Mouse (Mus musculus): Measurements from ENCODE around the gene Rpl29.

Gene Rpl29

DNA sequence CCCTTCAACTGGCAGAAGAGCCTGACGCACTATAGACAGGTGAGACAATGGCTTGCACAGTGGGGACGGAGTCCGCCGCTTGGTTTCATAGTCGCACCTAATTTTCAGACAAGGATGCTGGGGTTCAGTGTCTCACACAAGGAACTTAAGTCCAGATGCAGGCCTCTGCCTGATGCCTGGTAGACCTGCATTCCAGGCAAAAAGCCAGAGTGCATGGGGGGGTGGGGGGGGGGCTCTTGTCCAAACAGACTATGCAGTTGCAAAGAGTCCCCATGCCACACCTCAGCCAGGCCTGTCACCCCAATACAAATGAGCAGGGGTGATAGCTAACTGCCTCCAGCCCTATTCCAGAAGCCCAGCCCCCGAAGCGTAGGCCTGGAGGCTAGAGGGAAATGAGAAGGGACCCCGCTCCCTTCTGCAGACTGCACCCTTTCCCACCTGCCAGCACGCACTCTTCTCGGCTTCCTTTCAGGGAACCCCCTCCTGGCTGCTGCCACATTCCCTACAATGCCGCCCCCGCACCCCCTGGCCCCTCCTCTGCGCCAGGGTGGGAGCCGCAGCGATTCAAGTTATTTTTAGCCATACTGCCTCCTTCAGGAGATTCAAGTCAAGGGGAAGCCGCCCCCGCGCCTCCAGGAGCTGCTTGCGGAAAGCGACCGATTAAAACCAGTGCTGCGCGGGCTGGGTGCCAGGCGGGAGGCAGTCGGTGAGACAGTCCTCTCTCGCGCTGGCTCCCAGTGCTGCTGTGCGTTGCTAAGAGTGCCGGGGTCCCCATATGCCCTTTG is 11.2 kb upstream of the Rpl29 start:
- DNase-seq: peak; percentile 70

DNA sequence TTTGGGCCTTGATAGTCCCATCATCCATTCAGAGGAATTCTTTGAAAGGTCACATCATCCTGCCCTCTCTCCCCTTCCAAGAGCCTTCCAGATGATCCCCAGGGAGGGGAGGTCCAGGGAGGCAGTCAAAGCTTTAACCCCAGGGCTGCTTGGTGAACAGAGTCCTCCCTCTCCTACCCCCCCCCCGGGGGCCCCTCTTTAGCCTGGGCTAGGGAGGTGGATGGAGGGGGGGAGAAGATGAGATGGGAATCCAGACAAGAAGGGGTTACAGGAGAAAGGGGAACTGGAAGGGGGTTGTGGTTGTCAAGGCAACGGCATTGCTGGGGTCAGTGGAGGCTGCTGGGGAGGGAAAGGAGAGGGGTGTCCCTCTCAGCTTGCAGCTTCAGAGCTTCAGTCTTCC is 8.6 kb upstream of the Rpl29 start:
- no peak for DNase-seq

DNA sequence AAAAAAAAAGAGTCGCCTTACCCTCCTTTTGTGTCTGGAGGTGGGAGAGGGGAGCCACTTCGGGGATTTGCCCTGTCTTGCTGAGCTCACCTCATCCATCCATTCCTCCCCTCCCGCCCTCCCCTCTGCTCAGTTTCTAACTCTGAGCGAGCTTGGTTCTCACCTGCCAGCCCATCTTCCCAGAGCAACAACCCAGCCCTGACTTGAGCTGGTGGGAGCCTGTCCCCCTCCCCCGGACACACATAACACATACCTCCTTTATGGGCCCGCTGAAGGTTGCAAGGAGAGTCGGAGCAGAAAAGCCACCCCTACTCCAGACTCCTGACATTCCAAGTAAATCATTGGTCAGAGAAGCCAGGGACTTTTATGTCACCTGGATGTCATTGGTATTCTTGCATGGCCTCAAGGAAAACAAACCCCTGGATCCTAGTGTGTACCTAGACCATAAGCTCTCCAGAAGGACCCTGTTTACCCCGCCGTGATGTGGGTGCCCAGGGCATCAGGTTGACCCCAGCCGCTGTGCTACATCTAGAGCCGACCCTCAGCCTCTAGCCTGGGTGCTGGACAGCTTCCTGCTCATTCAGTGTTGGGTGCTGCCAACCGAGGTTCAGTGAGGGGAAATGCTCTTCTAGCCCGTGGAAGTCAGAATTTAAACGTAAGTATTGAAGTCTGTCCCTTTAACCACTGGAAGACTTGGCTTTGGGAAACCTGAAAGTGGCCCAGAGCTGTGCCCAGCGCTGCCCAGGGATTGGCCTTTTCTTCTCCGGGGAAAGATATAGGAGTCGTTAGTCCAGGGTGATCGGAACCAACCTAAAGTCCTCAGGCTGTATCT is 8.0 kb upstream of the Rpl29 start:
- peak; percentile 27 for DNase-seq

DNA sequence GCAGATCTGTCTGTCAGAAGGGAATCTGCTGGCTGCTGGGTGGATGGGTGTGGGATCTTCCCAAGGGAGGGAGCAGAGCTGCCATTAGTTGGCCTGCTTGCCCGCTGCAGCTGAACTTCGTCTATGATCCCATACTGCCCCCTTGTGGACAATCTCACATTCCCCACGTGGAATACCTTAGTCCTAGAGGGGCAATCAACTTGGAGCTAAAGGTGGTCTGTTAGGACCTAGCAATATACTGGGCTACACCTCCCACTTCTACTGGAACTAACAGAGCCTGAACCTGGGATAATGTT is 7.4 kb upstream of the Rpl29 start:
- peak; percentile 81 for DNase-seq

DNA sequence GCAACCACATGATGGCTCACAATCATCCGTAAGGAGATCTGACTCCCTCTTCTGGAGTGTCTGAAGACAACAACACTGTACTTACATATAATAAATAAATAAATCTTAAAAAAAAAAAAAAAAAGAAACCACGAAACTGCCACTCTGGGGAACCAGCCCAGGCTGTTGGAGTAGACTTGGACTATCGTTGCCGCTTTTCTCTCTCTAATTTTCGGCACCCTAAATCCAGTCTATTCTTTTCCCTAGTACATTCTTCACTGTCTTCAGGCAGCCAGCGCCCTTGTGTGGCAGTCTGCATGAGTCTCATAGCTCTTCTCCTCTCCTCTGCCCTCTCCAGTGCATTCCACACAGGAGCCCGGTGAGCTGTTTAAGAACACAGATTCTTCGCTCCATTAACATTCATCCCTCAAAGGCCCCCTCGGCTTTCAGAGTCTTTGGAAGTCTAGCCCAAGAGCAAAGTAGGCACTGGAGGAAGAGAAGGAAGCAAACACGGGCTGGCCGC is 484 bp upstream of the Rpl29 start:
- DNase-seq: no peak

DNA sequence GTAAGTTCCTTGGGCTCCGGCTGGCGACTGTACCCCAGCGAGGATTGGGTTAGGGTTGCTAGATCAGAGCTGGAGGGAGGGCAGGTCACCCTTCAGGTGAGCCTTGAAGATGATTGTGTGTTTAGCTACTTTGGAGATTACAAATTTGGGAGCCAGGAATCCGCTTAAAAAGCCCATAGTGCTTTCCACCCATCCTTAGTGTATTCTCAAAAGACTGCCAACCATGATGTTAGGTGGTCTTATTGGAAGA is 686 bp downstream of the Rpl29 start:
- no peak for DNase-seq

DNA sequence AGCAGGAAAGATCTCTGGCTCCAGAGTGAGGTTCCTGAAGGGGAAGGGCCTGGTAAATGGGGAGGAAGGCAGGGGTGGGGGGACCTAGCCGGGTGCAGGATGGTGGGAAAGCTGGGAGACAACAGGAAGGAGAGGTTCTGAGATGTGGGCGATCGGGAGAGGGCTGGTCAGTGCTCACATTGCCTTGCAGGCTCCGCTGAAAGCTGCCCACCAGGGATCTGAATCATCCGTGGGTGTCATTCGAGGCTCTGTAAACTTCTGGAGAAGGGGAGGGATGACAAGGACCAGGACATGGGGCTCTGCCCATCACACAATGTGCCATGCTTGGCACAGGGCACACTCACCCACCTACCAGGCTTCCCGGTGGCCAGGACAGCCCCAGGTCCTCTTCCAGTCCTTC is 4.1 kb downstream of the Rpl29 start:
- DNase-seq: no peak

DNA sequence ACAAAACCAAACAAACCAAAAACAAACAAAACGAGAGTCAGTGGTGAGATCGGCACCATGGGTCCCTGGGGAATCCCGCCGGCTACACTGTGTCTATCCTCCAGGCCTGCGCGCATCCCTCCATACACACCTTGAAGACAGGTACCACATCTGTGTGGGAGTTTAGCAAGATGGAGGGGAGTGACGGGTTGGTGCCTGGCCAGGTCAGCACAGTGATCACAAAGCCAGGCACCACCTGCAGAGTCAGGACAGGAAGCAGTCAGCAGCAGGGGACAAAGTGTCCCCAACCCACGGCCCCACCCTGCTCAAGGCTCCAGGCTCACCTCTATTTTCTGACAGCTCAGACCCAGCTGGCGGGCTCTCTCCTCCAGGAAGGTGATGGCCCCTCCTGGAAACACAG is 7.3 kb downstream of the Rpl29 start:
- DNase-seq: no peak

DNA sequence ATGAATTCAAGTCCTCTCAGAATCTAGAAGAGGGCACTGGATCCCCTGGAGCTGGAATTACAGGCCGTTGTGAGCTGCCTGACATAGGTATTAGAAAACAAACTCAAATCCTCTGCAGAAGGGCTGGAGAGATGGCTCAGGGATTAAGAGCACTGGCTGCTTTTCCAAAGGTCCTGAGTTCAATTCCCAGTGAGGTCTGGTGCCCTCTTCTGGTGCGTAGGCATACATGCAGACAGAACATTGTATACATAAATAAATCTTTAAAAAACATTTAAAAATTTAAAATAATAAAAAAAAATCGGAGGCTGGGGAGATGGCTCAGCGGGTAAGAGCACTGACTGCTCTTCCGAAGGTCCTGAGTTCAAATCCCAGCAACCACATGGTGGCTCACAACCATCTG is 13.4 kb downstream of the Rpl29 start:
- no peak for DNase-seq

DNA sequence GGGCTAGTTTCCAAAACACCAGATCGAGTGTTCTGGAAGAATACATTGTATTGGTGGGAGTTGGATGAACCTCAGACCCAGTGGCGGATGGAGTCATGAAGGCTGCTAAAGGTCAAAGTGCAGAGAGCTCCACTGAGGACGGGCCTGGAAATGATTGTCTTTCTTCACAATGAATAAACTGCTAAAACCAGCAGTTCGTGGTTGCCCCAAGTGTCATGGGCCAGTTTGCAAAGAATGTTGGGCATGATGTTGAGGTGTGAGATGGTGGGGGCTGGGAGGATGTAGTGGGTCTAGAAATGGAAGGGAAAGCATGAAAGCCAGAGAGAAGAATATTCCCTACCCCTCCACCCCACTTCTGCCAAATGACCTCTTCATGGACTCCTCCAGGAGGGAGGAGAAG is 15.6 kb downstream of the Rpl29 start:
- DNase-seq: peak; percentile 84

DNA sequence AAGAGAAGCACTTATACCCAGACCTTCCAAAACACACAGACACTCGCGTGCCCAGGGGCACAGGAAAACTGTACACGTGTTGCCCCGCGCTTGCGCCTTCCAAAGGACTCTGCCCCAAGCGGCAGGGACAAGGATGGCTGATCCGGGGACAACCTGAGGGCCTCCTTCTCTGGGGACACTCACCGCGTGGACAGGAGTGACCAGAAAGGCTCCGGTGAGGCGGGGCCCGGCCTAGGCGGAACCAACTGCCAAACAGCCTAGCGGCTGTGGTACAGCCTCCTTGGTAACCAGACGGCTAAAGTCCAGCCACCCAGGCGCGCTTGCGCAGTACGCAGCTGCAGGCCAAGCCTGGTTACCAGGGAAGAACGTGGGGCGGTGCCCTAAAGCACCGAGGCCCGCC is 18.1 kb downstream of the Rpl29 start, which contains the start of the genes Abhd14b and Abhd14a:
Gene Abhd14b (plus strand): TSS at position 112 of the 400 bp plus-strand sequence.
Gene Abhd14a (minus strand): TSS at position 331 of the 400 bp plus-strand sequence.
- DNase-seq: peak; percentile 98

DNA sequence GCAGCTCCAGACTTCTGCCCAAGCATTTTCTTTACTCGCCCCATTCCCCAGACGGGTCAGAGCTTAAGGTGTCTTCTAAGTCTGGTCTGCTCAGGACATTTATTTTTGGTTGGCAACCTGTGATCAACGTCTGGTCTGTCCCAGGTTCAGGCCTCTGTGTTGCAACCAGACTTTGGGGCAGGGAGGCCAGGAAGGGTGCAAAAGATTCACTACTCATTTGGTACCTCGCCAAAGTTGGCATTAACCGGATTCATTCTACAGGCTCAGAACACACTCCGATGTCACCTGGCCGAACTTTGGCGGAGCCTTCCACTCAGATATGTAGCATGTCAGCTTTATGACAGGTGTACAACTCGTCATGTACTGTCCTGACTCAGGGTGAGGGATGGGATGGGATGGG is 18.7 kb downstream of the Rpl29 start:
- no peak for DNase-seq

DNA sequence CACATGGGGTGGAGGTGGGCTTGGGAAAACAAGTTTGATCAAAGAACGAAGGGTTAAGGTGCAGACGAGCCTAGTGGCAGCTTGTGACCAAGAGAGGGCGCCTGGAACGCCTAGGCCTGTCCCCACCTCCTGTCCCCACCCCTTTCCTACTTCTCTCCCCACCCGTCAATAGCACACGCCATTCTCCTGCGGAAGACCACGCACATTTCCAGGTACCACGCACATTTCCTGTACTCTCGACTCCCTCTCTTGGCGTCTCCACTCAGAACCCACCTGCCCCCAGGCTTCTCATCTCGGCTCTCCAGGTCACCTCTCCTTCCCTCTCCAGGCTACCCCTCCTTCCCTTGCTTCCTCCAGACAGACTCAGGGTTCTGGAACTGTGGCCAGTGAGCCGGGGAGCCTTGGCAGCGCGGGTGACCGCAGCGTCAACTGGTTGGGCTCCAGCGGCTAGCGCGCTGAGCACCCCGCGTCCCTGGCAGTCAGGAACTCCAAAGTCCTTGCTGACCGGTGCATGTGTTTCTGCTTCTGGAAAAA is 19.3 kb downstream of the Rpl29 start:
- DNase-seq: peak; percentile 82

DNA sequence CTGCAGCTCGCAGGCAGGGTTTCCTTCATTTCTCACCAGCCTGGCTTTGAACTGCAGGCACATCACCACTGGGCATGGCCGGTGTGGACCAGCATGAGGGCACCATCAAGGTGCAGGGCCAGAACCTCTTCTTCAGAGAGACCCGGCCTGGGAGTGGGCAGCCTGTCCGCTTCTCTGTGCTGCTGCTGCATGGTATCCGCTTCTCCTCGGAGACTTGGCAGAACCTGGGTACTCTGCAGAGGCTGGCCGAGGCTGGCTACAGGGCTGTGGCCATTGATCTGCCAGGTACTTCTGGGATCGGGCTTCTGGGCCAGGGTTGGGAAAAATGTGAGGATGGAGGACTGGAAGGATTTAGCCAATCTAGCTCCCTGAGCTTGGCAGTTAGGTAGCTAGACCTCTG is 20.7 kb downstream of the Rpl29 start:
- DNase-seq: no peak

DNA sequence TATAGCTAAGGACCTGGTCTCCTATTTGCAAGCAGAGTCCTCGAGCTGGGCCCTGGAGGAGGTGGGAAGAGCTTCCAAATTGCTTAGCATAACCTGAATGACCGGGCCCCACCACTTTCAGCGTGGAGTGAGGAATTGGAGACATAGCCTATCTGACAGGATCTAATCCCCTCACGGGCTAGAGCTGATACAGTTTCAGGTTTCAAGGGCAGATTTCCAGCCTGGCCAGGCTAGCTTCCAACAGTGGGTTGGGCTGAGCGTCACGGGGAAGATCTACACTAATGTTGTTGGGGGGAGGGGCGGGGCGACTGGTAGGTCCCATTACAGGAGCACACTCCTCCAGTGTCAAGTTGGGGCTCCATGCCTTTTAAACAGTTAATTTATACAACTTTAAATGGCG is 21.4 kb downstream of the Rpl29 start:
- peak; percentile 84 for DNase-seq

DNA sequence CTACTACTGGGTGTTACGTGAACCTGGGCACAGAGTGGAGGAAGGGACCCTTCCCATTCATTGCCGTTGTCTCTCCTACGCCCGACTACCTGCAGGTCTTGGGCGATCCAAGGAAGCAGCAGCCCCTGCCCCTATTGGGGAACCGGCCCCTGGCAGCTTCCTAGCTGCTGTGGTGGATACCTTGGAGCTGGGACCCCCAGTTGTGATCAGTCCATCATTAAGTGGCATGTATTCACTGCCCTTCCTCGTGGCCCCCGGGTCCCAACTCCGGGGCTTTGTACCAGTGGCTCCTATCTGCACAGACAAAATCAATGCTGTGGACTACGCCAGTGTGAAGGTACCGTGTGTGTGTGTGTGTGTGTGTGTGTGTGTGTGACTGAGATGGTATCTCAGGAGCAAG is 22.0 kb downstream of the Rpl29 start:
- no peak for DNase-seq

DNA sequence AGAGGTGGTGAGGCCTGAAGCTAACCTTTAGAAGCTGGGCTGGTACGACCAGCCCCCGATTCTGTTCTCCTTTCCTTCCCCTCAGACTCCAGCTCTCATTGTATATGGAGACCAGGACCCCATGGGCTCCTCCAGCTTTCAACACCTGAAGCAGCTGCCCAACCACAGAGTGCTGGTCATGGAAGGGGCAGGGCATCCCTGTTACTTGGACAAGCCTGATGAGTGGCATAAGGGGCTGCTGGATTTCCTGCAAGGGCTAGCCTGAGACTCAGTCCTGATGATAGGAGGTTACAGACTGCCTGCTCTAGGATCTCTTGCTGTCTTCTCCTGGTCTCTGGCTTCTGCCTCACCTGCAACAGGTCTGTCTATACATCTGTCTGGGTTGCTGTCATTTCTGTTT is 22.6 kb downstream of the Rpl29 start:
- DNase-seq: no peak

DNA sequence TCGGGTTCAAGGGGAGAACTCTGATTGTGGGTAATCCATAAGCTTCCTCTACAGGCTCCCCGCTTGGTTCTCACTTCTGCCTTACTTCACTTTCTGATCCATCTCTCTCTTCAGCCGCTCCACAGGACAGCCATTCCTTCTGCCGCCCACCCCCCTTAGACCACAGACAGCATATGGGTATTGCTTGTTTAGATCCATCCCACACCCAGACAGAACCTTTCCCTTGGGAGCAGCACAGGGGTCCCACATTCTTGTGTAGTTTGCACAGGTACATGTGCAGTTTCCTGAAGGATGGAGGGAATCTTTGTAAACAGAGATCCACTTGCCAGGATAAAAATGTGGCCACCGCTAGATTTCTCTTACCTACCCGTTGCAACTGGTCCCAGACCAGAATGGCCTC is 23.1 kb downstream of the Rpl29 start:
- DNase-seq: no peak

DNA sequence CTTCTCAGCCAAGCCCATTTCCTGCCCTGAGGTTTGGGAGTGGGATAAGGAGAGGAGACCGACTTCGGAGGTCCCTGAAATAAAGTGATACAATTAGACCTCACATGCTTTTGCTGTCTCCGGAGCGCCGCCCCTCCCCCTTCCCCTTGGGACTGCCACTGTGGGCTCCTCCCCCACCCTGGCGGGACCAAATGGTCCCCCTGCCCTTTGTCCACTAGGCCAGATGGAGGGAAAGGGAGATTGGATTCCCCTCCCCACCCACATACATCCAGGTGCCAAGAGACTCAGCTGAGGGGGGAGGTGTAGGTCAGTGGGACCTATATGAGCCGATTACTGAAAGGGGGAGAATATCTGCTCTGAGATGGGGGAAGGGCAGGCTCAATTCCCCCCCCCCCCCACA is 23.6 kb downstream of the Rpl29 start:
- DNase-seq: peak; percentile 82

DNA sequence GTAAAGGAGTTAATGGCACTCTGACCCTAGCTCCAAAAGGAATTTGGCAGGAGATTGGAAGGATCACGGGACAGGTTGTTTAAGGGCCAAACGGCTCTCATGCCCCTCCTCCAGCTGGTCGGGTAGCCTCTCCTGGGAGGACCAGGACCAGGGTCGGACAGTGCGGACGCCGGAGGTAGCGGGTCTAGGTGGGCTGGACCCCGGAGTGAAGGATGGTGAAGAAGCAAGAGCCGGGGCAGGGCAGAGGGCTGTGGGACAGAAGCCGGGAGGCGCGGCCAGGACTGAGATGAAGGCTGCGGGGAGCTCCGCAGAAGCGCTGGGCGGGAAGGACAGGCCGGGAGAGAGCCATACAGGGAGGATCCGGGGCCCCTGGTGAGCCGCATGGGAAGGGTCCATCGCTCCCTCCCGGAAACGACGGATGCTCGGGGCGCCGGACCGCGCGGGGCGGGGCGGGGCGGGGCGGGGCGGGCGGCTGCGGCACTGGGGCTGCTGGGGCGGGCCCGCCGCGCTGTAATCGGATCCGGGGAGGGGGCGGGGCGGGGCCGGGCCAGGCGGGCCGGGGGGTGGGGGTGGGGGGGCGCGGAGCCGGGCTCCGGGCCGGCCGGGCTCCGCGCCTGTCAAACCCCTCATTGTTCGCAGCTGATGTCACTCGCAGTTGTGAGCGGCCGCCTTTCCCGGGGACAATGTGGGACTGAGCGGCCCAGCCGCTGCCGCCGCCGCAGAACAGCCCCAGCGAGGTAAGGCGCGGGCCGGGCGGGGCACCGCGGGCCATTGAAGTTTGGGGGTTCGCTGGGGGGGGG is 24.2 kb downstream of the Rpl29 start, which contains the start of gene Pcbp4:
Gene Pcbp4 (plus strand): TSS at position 21 of the 800 bp plus-strand sequence.
- peak; percentile 90 for DNase-seq

DNA sequence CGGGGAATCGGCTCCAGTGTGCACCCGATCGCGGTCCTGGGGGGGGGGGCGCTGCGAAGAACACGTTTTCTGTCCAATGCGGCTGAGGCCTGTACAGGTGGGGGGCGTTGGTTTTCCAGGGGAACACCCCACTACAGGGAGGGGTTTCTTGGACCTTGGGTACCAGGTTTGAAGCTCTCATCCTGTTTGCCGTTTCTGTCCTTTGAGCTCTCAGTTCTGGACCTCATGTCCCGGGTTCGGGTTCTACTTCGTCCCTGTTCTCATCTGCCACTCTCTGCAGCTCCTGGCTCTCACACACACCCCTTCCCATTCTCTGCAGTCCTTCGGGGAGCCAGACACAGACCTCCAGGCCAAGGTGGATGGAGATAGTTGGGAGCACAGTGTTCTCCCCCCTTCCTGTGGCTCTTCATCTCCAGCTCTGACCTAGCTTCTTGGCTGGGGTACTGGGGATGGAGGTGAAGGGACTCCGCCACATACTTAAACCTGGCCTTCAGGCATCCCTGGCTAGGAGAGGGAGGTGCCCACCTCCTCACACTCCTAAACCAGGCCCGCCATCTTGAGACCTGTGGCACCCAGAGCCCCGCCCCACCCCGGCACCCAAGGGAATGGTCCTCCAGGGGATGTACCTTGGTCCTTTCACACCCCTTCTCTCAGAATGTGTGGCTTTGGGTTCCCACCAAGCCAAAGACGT is 25.0 kb downstream of the Rpl29 start:
- DNase-seq: no peak

DNA sequence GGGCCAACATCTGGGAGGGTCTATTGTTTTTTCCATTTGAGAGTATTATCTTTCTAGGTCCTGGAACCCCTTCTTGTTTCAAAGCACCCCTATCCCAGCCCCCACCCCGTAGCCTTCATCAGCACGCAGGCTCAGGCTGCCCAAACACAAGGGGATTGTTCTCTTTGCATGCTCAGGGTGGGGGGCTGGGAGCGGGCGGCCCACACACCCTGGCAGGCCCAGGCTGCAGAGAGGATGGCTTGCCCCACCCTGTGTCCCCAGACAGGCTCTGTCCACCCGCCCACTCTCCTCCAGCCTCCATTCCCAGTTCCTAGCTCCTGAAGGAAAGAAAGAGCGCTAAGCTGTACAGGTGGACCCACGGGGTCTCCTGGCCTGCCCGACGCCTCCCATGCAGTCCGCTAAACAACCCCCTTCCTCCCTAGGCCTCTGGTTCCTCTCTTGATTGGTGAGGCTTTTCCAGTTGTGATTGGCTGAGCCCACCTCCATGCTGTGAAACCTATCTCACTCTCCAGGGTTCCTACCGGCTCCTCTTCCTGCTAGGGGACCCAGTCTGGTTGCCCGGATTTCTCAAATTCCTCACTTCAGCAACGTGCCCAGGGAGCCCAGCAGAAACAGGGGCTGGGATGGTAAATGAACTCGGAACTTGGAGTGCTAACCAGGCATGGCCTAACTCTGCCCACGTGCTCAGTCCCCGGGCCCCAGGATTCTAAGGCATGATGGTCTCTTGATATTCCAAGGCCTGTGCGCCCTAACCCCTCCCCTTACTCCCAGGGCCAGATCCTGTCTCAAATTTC is 25.8 kb downstream of the Rpl29 start:
- no peak for DNase-seq

All from kidney, adult 11 months (tissue).